ENCODE assay signal across 11 mouse cellular contexts in the genomic region with DNA sequence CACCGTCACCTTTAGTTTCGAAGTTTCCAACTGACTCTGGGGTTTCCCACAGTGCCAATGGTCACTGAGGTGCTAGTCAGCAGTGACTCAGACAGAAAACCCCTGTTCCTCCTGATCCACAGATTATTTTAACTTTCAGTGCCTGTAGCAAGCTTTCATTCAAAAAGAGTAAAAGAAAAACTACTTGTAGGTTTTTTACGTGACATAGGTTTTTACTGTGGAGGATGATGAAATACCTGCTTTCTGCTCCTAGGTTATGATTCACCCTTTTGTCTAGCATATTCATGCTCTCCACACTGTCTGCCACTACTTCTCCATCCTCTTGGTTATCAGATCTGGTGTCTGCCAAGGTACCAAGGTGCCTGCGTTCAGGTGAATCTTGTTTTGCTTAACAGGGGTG. TPM values are rescaled to one million over a fixed set of nuclear protein-coding genes. Genes with fewer than 3 reads are reported as not detected.
DNase-seq lines count a peak whose midpoint lies in the region; ATAC-seq lines count a peak whose summit lies in the region.
"Had no signal": no experiment of that assay in that cellular context is flagged by ENCODE, and none has a peak within 500 bp of the region (broad histone marks: within the 10 kb centered on the region; RNA-seq: fewer than 3 reads in every experiment).

No protein-coding gene starts in this region.

- peak; percentile 10 for DNase-seq in cerebellum, adult 9-10 months
- no peak for DNase-seq in cerebellum, postnatal 25 days
- no peak for DNase-seq in kidney, postnatal 4 days
- peak; percentile 3 for DNase-seq in Muller cell, postnatal 12 days (ENCODE audit: inconsistent ontology term)
- DNase-seq in layer of hippocampus, adult 11-12 months (ENCODE audit: low spot score): no peak
- DNase-seq: kidney, adult 2 months; thymus, postnatal 36 days had no signal

- H3K4me3 ChIP-seq in kidney, embryonic 15.5 days (replicated peaks): 0 out of 2 replicates have a peak overlapping the region, but pooled peaks have one; percentile 76
- no peak overlapping the region for H3K4me3 ChIP-seq in midbrain, embryonic 16.5 days (ENCODE audit: low read depth, low read length)

- H3K9ac ChIP-seq in kidney, embryonic 15.5 days: no peak overlapping the region
- H3K9ac ChIP-seq in midbrain, embryonic 16.5 days (ENCODE audit: low read depth, low read length): no peak overlapping the region
- H3K9ac ChIP-seq: liver, embryonic 14.5 days had no signal

- H3K9me3 ChIP-seq in kidney, embryonic 15.5 days (replicated peaks): no peaks in the 10 kb centered on the region
- no peaks in the 10 kb centered on the region for H3K9me3 ChIP-seq in midbrain, embryonic 16.5 days (replicated peaks; ENCODE audit: control insufficient read depth, low read length, poor library complexity, severe bottlenecking)

- H3K4me1 ChIP-seq in kidney, embryonic 15.5 days: no peaks in the 10 kb centered on the region
- peaks cover 8% of the 10 kb centered on the region for H3K4me1 ChIP-seq in midbrain, embryonic 16.5 days (ENCODE audit: control insufficient read depth, insufficient read depth, low read length)

- no peaks in the 10 kb centered on the region for H3K36me3 ChIP-seq in kidney, embryonic 15.5 days
- no peaks in the 10 kb centered on the region for H3K36me3 ChIP-seq in midbrain, embryonic 16.5 days (ENCODE audit: control insufficient read depth, insufficient read depth, low read length)

- ATAC-seq in kidney, embryonic 15.5 days (replicated peaks; ENCODE audit: low FRiP score): no peak
- no peak for ATAC-seq in midbrain, embryonic 16.5 days
- ATAC-seq in activated CD4-positive, CD25-positive, alpha-beta regulatory T cell, adult 4 months: no peak

- 0 out of 2 replicates have a peak overlapping the region, but pooled peaks have one; percentile 76 for H3K4me2 ChIP-seq in kidney, embryonic 15.5 days
- peak overlapping the region; percentile 74; the same call in 1 of the 2 replicates for H3K4me2 ChIP-seq in midbrain, embryonic 16.5 days (ENCODE audit: low read length)

- WGBS in kidney, embryonic 15.5 days: 88% methylated on average over 4 of the region's 4 CpGs
- WGBS in midbrain, embryonic 16.5 days: 92% methylated on average over 4 of the region's 4 CpGs

- no peak overlapping the region for H3K27ac ChIP-seq in kidney, embryonic 15.5 days
- H3K27ac ChIP-seq in midbrain, embryonic 16.5 days (ENCODE audit: low read length): no peak overlapping the region
- H3K27ac ChIP-seq: liver, embryonic 14.5 days had no signal

- 0 out of 2 replicates have a peak, but pooled peaks cover 2% of the 10 kb centered on the region for H3K27me3 ChIP-seq in kidney, embryonic 15.5 days
- H3K27me3 ChIP-seq in midbrain, embryonic 16.5 days (ENCODE audit: control insufficient read depth, insufficient read depth, low read depth, low read length): no peaks in the 10 kb centered on the region

RNA-seq across cellular contexts. Expression of gene C9orf72, which starts 1.9 kb away (rescaled TPM):
- polyA plus RNA-seq in kidney, embryonic 15.5 days (2015; fragmentation: Nextera tagmentation; extraction: Ambion mirVana): 9.8 and 11.6 TPM in 2 replicates
- 48.0 and 55.5 TPM in 2 replicates for polyA plus RNA-seq in midbrain, embryonic 16.5 days (2015; fragmentation: Nextera tagmentation; extraction: Ambion mirVana)
- 1 to 10 TPM; 8.6 to 8.9 TPM for polyA plus RNA-seq in activated CD4-positive, CD25-positive, alpha-beta regulatory T cell, adult 4 months (2017; shearing (Covaris generic))

Comparison
In these comparisons a context has a peak if more than half of its experiments do, and no peak if none do; other contexts are left out.
1. DNase-seq: peak in cerebellum, adult 9-10 months (single experiment) and Muller cell, postnatal 12 days (single experiment); none in cerebellum, postnatal 25 days (0 of 2), kidney, postnatal 4 days (0 of 2) and layer of hippocampus, adult 11-12 months (single experiment).